Mouse (Mus musculus) MEL-GATA-1-ER (cell line): ENCODE results near the gene Cyfip2.
"Not testable (repeated sequence)": the region's sequence is repeated elsewhere in the genome, so short reads cannot be mapped to it uniquely, and the experiment has no call there.

ENCODE experiments used
- DNase-seq: peaks from one replicate; pipeline ENCODE4 v3.0.0-alpha.2; 2012; ENCODE audit warnings: low read depth; ENCODE audit errors: extremely low read depth

The Cyfip2 gene

DNA sequence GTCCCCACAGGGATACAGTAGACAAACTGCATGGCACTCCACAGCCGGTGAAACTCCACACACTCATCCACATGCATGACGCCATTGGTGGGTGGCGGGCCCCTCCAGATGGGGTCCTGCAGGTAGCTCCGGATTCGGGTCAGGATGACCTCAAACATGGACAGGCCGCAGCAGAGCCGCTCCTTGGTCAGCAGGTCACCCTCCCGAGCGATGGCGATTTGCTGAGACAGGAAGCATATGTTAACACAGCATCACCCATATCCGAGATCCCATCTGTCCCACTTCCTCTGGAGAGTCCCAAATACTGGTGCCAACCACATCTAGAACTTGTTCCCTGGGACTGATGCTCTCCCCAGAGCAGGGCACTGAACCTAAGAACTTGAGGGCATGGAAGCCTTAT lies 112.0 kb downstream of the Cyfip2 start:
- DNase-seq, result no peak

DNA sequence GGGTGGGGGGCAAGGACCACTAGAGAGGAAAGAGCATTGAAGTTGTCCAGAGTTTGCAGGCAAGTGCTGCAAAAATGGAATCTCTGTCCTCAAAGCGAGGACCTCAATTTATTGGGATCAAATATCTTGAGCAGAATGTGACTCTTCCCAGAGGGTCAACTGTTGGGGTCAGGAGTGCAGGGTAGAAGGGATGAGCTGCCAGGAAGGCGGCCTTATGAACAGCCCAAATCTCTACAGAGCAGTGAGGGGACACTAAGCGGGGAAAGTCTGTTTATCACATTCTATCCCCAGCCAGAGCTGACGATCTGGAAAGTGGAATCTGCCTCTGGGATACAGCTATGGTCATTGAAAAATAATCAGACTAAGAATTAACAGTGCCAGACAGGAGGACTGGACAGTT lies 118.5 kb downstream of the Cyfip2 start:
- DNase-seq, result no peak

DNA sequence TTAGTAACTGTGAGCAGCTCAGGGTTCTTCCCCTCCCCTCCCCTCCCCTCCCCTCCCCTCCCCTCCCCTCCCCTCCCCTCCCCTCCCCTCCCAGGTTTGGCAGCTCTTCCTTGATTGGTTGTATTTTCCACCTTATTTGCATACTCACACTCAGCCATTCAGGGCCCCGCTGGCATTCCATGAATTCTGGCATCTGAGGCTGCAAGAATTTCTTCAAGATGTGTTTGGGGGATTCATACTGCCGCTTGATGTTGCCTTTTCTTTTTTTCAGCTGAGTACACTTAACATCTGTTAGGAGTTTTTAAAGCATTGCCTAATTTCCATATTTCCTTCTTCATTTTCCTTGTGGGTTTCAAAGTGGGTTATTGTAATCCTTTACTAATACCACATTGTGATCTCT lies 124.4 kb downstream of the Cyfip2 start:
- no peak for DNase-seq

DNA sequence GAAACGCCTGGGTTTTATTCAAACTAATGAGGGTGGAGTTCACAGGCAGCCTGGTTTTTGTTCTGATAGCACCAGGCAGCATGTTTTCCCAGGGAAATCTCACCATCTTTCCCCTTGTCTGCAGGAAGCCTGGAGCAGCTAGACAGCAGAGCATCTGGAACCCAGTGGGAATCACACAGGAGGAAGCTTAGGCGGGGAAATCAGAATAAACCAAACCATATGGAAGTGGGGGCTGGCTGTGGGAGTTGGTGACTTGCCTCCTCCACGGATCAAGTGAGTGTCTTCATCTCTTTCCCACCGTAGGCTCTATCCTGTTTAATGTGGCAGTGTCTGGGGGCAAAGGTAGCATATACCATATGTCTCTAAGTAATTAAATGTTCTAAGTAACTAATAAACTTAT lies 127.2 kb downstream of the Cyfip2 start:
- no peak for DNase-seq

DNA sequence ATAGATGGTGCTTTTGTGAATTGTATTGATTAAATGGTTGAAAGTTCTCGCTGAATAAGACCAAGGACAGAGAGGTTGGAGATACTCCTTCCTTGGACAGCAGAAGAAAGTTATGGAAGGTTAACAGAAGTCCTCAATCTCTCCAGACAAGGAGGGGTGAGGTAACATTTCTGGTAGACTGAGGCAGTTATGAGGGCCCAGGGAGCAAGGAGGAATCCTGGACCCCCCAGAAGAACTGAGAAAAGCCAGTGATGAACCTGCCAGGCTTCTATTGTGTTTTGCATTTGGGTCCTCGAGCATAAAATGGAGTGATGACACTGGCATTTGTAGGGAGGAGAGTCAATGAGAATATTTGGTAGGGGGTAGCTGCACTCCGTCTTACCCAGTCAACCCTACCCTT lies 127.7 kb downstream of the Cyfip2 start:
- DNase-seq, result no peak

DNA sequence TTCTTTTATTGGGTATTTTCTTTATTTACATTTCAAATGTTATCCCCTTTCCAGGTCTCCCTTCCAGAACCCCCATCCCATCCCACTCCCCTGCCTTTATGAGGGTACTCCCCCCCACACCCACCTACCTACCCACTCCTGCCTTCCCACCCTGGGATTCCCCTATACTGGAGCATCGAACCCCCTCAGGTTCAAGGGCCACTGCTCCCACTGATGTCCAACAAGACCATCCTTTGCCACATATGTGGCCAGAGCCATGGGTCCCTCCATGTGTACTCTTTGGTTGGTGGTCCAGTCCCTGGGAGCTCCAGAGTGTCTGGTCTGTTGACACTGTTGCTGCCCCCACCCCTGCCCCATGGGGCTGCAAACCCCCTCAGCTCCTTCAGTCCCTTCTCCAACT lies 130.6 kb downstream of the Cyfip2 start:
- not testable (repeated sequence) for DNase-seq

DNA sequence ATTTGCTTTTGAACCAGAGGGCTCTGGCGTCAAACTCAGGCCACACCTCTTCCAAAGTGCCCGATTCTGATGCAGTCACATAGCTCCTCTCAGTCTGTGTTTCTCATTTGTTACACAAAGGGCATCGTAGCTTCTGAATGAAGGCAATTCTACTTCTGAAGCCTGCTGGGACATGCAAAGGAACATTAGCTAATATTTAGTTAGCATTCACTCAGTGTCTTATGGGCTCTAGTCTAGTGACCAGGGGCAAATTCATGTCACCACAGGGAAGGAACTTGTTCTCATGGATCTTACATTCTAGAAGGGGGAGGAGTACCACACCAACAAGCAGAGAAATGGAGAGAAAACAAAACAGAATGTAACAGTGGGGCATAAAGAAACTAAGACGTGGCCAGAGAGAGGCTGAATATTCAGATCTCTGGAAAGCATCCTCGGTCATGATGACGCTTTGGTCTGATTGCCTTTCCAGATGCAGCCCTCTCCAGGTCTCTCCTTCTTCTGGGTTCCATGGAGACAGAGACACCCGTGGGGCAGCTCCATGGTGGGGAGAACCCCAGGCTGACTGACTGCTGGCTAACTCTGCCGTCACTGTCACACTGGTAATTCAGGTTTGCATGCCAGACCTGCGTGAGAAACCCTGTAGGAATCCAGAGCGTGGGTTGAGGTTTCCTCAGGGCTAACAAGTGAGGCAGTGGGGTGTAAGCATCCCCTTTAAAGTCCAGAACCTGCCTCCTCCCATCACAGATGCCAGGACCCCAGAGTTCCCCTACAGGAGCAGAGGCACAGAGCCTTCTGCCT lies 135.2 kb downstream of the Cyfip2 start:
- no peak for DNase-seq

DNA sequence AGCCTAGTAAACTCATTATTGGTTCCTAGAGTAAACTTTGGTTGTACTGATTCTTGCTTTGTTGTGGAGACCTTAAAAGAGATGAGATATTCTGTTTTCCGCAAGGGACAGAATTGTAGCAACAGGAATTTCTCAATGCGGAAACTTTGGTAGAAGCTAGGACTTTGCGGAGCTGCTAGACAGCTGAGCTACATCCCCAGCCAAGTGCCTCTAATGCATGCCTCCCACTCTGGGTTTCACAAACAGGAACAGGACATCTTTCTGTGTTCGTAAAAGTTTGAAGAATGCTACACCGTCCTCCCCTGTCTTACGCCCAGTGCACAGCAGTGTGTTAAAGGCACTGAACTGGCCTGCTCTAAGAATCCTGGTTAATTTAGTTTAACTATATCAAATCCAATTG lies 136.5 kb downstream of the Cyfip2 start:
- no peak for DNase-seq

DNA sequence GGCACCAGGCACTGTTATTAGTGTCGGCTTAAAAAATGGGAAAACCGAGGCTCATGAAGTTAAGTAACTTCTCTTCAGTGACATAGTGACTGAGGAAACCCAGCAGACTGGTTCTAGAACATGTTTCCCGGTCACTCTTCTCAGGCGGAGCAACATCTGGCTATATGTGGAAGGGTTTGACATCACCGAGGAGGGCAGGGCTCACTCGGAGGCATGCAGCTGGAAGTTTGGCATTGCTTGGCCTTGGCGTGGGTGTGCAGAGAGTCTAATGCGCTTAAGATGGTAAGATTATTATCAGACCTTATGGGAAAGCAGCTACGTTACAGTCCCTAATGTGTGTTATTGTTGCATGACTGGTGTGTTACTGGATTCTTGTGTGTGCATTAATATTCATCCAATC lies 140.5 kb downstream of the Cyfip2 start:
- DNase-seq, result no peak

DNA sequence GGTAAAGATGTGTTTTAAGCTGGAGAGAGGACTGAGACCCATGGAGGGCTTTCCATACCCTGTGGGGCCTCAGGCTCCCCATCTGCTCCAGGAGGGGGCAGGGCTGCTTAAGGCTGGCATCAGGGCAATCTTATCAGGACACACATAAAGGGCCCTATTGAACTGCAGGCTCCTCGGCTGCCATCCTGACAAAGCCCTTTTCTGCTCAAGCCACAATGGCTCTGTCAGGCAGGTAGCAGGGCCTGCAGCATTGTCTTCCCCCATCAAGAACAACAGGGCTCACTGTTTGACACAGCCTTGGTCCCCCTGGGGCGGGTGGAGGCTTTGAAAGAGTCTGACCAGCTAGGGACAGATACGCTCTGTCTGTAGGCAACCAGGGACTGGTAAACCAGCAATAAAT lies 142.8 kb downstream of the Cyfip2 start:
- no peak for DNase-seq

DNA sequence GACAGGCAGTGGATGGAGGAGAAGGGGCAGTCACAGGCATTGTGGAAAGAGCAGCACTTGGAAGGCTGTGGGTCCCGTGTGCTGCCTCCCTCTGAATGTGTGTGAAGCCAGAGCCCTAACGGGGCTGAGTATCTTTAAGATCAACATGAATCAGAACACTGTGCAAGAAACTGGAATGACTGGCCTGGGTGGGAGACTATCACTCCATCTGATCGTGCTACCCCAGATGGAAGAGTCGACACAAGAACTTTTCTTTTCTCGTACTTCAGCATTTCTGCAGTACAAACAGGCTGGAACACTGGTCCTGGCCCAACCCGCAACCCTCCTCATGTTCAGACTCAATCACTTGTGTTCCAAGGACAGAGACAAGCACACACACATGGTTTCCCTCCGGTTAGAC lies 144.2 kb downstream of the Cyfip2 start:
- no peak for DNase-seq

DNA sequence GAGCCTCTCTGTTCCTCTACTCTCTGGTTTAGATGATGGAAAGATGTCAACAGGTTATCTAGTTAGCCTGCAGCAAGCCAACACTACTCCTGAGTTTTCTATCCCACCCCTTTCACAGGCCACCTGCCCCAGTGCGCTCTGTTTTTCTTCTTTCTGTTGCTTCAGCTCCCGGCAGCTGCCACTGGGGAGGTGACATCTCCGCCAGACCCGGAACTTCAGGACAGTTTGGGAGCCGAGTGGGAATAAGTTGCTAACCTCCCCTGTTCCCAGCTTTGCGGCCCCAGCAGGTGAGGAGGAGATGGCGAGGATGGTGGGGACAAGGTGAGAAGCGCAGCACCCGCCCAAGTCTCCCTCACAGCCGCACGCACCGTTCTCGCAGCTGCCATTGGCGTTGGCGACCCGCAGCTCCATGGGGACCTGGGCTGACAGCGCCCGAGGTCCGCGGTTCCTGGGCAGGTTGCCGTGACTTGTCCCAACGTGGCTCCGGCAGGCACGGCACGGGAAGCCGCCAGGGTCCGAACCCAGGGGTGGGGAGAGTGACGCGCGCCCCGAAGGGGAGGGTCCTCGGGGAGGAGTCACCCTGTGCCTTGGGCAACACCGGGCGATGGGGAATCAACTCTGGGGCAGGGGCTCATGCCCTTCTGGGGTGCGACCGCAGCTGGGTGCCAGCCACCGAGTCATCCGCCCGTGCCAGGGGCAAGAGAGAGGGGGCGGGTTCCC lies 146.6 kb downstream of the Cyfip2 start, which contains the start of gene Nipal4:
Gene Nipal4, minus strand, starts transcription at position 643 of the 720 bp plus-strand sequence.
- DNase-seq, result no peak

DNA sequence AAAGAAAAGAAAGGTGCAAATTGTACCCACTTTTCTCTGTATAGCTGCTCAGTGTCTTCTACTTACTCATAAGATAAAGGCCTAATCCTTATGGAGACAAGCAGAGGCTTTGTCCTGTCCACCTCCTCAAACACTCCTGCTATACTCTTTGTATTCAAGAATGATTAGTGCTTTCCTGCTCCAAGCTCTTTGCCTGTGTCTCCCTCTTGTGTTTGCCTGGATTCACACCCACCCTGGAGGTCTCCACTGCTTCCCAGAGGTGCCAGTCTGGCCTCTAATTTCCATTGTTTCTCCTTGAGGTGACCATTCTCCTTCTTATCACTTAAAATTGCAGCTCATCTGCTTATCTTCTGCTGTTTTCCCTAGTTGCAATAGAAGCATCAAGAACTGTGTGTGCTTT lies 155.2 kb downstream of the Cyfip2 start:
- no peak for DNase-seq

DNA sequence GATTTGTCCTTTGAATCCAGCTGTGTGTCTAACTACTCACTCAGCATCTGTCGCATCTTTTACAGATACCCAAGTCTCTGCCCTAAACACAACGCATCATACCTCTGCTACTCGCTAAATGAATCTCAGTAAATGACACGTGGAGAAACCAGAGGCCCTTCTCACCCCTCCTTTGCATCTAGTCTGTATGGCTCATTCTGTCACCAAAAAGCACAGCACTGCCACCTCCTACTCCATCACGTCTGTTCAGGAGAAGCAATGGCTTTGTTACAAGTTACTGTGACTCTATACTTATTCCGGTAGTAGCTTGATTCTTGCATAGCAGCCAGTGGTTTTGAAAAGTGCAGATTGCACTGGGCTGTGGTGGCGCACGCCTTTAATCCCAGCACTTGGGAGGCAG lies 155.7 kb downstream of the Cyfip2 start:
- DNase-seq, result no peak

DNA sequence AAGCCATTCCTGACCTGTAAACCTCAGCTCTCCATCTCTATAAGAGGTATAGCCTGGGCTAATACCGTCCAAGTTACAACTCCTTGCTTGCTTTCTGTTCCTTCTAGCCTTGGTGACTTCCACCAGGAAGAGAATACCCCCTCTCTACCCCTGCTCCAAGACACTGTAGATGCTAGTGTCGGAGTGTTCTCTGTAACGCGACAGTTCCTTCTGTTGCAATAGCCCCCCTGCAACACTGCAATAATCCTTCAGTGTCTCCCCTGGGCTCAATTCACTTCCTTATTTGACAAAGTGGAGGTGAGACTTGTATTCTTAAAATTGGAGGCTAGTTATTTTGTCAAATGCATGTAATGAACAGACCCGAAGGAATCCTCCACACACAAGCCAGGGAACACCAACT lies 166.0 kb downstream of the Cyfip2 start:
- DNase-seq, result no peak

DNA sequence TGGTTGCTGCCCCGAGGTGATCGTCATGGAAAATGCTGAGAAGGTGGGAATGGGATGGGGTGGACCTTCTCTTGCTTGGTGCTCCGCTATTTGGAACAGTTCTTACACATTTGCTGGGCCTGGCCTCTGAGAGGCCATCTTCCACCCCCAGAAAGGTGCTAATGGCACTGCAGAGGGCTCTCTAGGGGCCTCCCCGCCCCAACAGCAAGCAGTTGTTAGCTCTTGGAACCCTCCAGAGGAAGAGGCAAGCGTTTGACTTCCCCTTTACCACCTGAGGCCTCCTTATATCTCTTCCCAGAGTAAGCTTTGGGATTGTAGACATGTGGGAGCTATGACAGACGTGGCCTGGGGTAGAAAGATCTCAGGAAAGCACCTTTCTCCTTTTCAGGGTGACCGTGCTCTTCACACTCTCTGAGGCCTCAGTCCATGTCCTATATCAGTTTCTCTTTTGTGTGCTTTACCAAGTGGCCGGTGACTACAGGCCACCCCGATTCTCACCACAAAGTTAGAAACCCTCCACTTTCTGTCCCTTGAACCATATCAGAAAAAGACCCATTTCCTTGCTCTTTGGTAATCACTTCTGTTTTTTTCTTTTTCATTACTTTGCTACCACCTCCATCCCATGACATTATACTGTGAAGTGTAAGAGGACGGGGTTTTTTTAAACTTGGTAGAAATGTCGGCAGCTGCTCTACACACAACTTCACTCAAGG lies 167.3 kb downstream of the Cyfip2 start:
- DNase-seq, result no peak
